Mouse (Mus musculus) urinary bladder, postnatal 25 days (tissue): ENCODE data around the gene Serpina3f.
"Not testable (repeated sequence)": the region's sequence is repeated elsewhere in the genome, so short reads cannot be mapped to it uniquely, and the experiment has no call there.

Source experiments
- DNase-seq: peaks from one replicate; pipeline ENCODE4 v3.0.0; 2022; ENCODE audit warnings: low spot score

Serpina3f gene

DNA sequence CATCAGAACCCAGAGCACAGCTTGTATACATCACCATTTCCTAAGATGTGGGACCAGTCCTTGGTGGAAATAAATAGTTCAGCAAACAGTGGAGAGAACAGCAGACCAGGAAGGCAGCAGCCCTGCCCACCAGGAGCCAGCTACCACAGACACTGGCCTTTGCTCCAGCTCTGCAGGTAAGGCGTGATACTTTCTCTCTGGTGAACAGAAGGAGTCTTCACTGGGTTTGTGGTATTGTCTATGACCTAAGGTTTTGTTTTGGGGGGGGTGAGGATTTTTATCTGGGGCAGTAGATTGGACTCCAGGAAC, at the start of gene Serpina3f:
Gene Serpina3f (plus strand): TSS at position 100 of the 309 bp plus-strand sequence.
- no peak for DNase-seq

GRCm38 (mm10) chr12:104174747-104175146, 39.6 kb upstream of the Serpina3f start:
- DNase-seq: no peak

- no peak for DNase-seq
Observed at GRCm38 (mm10) chr12:104175636-104176035, 38.7 kb upstream of the Serpina3f start.

- no peak for DNase-seq
Observed at GRCm38 (mm10) chr12:104178577-104178976, 35.8 kb upstream of the Serpina3f start.

DNA sequence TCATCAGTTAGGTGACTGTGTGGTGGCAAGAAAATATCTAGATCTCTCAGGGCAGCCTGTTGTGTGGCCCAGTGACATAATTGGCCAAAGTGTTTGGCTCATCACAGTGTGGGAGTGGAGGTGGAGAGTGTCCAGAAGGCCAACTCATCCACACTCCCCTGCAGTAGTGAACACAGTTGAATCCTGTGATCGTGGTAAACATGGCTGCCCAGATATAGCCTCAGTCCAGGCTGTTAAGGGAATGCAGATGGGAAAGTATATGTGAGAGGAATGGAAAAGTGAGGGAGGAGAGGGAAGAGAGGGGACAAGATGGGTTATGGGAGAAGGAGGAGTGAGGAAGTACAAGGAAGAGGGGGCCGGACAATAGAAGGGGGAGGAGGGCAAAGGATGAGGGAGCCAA, 35.4 kb upstream of the Serpina3f start:
- DNase-seq: no peak

DNA sequence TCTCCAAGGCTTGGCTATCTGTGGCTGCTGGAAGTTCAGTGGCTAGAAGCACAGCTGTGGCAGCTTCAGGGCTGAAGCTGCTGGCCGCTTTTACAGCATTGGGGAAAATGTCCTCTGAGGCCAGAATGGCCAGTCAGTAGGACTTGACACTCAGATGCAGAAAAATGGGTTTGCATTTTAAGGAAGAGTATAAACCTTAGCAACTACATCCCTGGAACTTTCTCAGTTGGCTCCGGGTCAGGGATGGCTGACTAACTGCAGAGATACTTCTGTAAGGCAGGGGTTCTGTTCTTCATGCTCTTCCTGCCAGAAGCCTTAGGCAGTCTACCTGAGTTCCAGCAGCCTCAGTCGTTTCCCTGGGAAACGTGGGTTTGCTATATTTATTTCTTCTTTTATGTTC, 29.3 kb upstream of the Serpina3f start:
- no peak for DNase-seq

GRCm38 (mm10) chr12:104186041-104186581, 28.2 kb upstream of the Serpina3f start:
- DNase-seq: no peak

GRCm38 (mm10) chr12:104189246-104189645, 25.1 kb upstream of the Serpina3f start:
- no peak for DNase-seq

DNA sequence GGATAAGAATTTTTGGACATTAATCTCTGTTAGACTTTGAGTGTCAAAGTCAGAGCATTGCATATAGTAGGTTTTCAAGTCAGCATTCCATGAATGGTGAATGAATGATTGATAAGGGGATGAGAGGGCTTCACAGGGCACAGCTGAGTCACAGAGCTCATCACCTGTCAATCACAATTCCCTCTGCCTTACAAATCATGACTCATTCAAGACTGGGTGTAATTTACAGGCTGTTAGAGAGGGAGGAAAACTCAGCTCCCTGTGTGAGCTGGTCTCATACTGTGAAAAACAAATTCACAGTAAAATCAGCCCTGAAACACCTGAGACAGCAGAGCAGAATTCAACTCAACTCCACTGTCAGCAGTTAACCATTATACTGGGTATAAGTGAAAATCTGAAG, 23.5 kb upstream of the Serpina3f start:
- DNase-seq: no peak

DNA sequence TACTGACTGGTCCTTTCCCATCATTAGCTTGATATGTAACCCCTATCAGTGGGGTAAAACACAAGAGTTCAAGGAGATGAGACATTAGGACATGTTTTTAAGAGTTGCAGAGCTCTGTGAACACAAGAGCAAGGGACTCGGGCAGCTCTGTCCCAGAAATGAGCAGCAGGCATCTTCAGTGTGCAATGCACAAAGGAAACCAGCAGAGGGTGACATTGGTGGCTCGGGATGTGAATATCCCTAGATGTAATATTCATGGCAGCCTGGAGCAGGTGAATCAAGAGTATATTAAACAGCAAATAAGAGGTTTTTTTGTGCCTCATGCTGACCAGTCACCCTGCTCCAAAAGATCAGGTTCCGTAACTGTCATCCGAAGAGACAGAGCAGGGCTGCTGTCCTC, 5.2 kb upstream of the Serpina3f start:
- DNase-seq: no peak

GRCm38 (mm10) chr12:104209802-104210201, 4.5 kb upstream of the Serpina3f start:
- no peak for DNase-seq

DNA sequence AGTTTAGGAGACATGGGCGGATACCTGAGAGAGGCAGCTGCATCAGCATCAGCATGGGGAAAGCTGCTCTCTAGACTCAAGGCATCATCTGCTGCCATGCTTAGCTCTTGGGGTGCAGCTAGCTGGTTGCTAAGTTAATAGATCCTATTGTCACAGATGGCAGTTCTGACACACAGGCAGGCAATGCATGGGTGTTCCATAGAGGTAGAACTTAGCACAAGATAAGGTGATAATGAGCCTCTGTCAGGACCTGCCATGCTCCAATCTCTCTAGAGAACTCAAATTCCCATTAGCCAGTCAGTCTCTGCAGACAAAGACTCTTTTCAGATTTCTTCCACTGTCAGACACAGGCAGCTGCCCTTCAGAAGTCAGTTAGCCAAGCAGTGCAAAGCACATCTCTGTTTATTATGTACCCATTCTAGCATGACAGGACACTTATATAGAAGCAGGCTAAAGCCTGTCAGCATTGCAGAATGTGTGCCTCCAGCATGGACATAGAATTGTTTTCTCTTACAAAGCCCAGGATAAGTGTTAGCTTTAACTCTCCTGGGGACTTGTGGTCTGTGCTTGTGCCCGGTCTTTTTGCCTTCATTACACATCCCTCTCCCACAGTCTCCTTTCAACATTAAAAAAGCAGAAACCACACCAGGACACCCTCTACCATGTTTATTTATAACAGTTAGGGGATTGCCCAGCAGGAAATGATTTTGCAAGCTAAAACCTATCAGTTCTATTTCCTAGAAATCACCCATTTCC, 477 bp upstream of the Serpina3f start:
- DNase-seq: no peak

DNA sequence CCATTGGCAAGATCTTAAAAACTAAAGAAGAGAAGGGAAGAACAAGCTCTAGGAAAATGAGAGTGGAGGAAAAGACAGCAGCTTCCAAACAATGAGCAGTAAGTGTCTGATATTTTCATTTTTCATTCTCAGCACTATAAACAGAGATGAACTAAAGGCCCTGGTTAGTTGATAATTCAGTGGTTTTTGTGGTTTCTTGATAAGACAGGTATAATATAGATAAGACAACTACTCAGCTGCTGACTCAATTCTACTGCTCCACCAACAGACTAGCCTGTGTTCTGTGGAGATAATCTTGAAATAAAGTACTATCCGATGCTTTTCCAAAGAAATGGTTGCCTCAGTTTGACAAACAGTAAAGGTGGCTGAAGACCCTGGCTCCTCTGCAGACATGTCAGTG, 905 bp downstream of the Serpina3f start:
- no peak for DNase-seq

DNA sequence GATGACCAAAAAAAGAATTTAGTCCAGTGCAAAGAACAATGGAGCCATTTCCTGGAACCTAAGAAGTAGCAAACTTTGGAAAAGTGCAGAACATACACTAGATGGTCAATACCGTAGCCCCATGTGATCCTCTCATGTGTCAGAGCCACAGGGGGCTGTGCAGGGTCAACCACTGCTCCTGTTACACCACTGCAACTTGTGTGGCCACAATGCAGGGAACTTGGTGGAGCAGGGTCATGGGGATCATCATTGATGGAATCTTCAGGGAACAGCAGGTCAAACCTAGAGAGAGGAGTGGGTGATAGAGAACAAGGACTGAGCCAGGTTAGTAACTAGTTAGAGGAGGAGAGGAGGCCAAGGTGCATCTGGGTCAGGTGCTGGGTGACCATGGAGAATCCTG, 7.3 kb downstream of the Serpina3f start:
- no peak for DNase-seq

- DNase-seq: no peak
Observed at GRCm38 (mm10) chr12:104223690-104224089, 9.3 kb downstream of the Serpina3f start.

- DNase-seq: no peak
Observed at GRCm38 (mm10) chr12:104224598-104225300, 10.4 kb downstream of the Serpina3f start.

DNA sequence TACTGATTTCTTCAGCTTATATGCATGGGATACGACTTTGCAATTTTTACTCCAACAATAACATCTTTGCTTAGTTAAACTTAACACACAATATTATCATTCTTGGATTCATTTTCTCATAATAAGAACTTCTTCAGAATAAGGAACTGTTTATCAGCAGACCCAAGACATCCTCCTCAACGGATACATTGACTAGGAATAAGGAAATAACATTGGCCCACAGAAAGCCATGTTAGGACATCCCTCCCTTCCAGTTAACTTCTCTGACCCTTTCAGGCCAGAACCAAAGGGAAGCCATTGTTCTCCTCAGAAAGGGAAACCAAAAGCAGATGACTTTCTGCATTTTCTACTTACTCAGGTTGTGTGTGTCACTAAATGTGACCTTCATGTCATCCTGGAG, 16.4 kb downstream of the Serpina3f start:
- DNase-seq: no peak

GRCm38 (mm10) chr12:104235915-104236314, 21.6 kb downstream of the Serpina3f start, which contains the start of gene Serpina3g:
Serpina3g (plus strand) TSS chr12:104236245.
- DNase-seq: no peak

DNA sequence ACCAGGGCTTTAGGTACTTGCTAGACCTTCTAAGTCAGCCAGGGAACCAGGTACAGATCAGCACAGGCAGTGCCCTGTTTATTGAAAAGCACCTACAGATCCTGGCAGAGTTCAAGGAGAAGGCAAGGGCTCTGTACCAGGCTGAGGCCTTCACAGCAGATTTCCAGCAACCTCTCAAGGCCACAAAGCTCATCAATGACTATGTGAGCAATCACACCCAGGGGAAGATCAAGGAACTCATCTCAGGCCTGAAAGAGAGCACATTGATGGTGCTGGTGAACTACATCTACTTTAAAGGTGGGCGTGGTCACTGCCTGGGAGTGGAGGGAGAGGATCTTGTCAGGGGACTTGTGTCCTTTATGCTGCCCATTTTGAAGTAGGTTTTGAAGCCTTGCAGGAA, 23.7 kb downstream of the Serpina3f start:
- not testable (repeated sequence) for DNase-seq

DNA sequence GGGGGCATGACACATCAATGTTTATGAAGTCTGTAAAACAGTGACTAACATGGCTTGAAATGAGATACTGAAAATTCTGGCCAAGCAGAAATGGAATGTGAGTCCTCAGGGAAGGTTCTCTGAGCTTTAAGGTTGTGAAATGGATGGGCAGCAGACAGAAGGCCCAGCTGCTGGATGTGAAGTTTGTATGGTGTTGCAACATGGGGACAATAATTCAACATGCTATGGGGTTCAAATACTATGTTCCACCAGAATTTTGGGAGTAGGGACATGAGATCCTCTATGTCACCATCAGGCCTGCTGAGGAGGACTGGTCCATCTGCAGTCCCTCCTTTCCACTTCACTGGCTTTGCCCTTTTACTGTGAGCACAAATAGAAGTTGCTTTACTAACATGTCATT, 29.0 kb downstream of the Serpina3f start:
- no peak for DNase-seq

GRCm38 (mm10) chr12:104245092-104245491, 30.7 kb downstream of the Serpina3f start:
- no peak for DNase-seq

GRCm38 (mm10) chr12:104245595-104245994, 31.3 kb downstream of the Serpina3f start:
- DNase-seq: no peak

GRCm38 (mm10) chr12:104247553-104248002, 33.2 kb downstream of the Serpina3f start:
- no peak for DNase-seq
